Mouse (Mus musculus) hindbrain, embryonic 16.5 days (tissue): ENCODE measurements around the gene Galnt3. TPM values are rescaled to one million over a fixed set of nuclear protein-coding genes. Genes with fewer than 3 reads are reported as not detected.
A peak's percentile ranks its signal among the peaks of the same experiment; 100 is the strongest.

ENCODE experiments used
- ATAC-seq: fragments of 200-750 bp; cut with Nextera tagmentation; 2 replicates; pipeline ENCODE4 v1.8.0; 2017; ENCODE audit warnings: moderate TSS enrichment, moderate library complexity
- H3K27ac ChIP-seq: fragments of 300-500 bp; sonication (generic); 2 replicates; pipeline ENCODE4 v1.5.1; 2014; ENCODE audit warnings: low read depth, mild to moderate bottlenecking, control low read depth, low read length, moderate library complexity
- H3K27me3 ChIP-seq: fragments of 300-500 bp; sonication (generic); replicated peaks from 2 replicates; pipeline ENCODE4 v1.6.1; 2014; ENCODE audit warnings: low read length; ENCODE audit not compliant: control insufficient read depth, insufficient read depth
- H3K36me3 ChIP-seq: fragments of 300-500 bp; sonication (generic); 2 replicates; pipeline ENCODE4 v1.6.1; 2014; ENCODE audit warnings: mild to moderate bottlenecking, low read length, moderate library complexity, mixed read lengths; ENCODE audit not compliant: control insufficient read depth, insufficient read depth
- H3K4me1 ChIP-seq: fragments of 300-500 bp; sonication (generic); 2 replicates; pipeline ENCODE4 v1.6.1; 2014; ENCODE audit warnings: low read depth, low read length; ENCODE audit not compliant: control insufficient read depth, insufficient read depth
- H3K4me2 ChIP-seq: fragments of 300-500 bp; sonication (generic); 2 replicates; pipeline ENCODE4 v1.6.1; 2014; ENCODE audit warnings: mild to moderate bottlenecking, low read length, control low read depth, moderate library complexity
- H3K4me3 ChIP-seq: fragments of 300-500 bp; sonication (generic); 2 replicates; pipeline ENCODE4 v1.5.1; 2014; ENCODE audit warnings: mild to moderate bottlenecking, low read length, control low read depth, moderate library complexity
- H3K9ac ChIP-seq: fragments of 300-500 bp; sonication (generic); 2 replicates; pipeline ENCODE4 v1.6.1; 2014; ENCODE audit warnings: low read depth, mild to moderate bottlenecking, control low read depth, low read length, moderate library complexity
- H3K9me3 ChIP-seq: fragments of 300-500 bp; sonication (generic); 2 replicates; pipeline ENCODE4 v1.6.1; 2014; ENCODE audit warnings: mild to moderate bottlenecking, low read length, moderate library complexity; ENCODE audit not compliant: control insufficient read depth
- WGBS: fragments of 180-500 bp; shearing (Covaris S2); extraction: QIAGEN DNeasy Blood & Tissue Kit; methylation state at CpG from one replicate; pipeline ENCODE4 v1.1.7; 2014; 5-methylcytosine and 5-hydroxymethylcytosine counted together
- polyA plus RNA-seq: library from polyadenylated mRNA; unstranded; fragments of >200 nt; fragmentation: Nextera tagmentation; extraction: Ambion mirVana; gene quantifications from 2 replicates; pipeline ENCODE4 v1.2.1, GENCODE M21; 2015

Galnt3 gene
- polyA plus RNA-seq, 1 experiment from 2014 or later: 1.0 TPM

DNA sequence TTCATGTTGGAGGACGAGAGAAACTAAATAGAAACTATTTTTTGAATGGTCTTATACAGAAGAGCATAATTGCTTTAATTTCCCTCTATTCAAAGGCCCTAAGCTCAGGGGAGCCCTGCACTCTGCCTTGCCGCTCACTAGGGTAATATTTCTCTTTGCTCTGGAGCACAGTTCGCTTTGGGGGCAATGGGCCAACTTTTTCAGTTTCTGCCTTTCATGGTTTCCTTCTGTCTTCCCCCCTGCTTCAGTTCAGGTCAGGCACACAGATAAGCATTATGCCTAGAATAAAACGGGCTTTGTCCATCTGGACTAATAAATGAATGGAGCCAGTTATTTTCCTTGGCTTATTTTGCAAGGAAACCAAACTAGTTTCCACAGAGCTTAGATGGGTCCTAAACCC, 21.7 kb upstream of the Galnt3 start:
- ATAC-seq: 0 out of 2 replicates have a peak, but pooled peaks have one; percentile 48
- no peak overlapping the region for H3K27ac ChIP-seq
- no peak overlapping the region for H3K9ac ChIP-seq
- no peak overlapping the region for H3K4me3 ChIP-seq
- no peaks in the 10 kb centered on the region for H3K27me3 ChIP-seq
- no peak overlapping the region for H3K4me2 ChIP-seq
- no peaks in the 10 kb centered on the region for H3K9me3 ChIP-seq
- WGBS: 37% methylated on average over 4 of the region's 4 CpGs
- H3K36me3 ChIP-seq: no peaks in the 10 kb centered on the region
- H3K4me1 ChIP-seq: no peaks in the 10 kb centered on the region

DNA sequence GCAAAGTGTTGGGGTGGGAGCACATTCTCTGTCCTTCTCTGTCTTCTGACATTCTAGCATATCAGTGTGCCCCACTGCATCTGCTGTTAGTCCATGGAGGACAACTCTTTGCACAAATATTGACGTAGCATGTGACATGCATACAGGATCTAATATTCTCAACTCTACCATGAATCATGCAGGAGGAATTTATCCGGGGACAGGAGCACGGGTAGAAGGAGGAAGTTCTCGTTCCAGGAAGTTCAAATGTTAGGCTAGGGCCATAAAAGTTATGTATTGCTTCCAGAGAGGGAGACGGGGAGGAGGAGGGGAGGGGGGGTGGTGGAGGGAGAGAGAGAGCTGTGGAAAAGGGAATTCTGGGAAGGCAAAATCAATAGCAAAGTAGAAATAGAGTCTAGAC, 20.0 kb upstream of the Galnt3 start:
- H3K27ac ChIP-seq: no peak overlapping the region
- no peak overlapping the region for H3K4me2 ChIP-seq
- H3K9ac ChIP-seq: no peak overlapping the region
- H3K4me1 ChIP-seq: no peaks in the 10 kb centered on the region
- ATAC-seq: no peak
- no peak overlapping the region for H3K4me3 ChIP-seq
- H3K36me3 ChIP-seq: no peaks in the 10 kb centered on the region
- WGBS: 67% methylated on average over 5 of the region's 5 CpGs
- H3K27me3 ChIP-seq: no peaks in the 10 kb centered on the region
- no peaks in the 10 kb centered on the region for H3K9me3 ChIP-seq

DNA sequence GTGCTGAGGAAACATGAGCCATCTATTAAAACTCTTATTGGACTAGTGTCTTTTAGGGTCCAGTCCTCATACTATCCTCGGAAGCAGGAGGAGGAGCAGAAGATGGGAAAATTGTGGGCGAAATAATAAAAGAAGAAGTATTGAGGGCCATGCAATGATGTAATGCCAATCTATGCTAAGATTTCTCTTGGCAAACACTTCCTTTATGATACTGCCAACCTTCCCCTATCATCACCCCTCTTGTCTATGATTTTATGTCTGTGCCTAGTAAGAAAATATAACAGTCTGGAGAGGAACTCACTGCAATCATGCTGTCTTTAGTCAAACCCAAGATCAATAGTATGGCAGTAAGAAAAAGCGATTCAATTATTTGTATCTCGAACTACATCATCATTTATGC, 18.5 kb upstream of the Galnt3 start:
- no peaks in the 10 kb centered on the region for H3K4me1 ChIP-seq
- H3K9me3 ChIP-seq: no peaks in the 10 kb centered on the region
- H3K4me2 ChIP-seq: no peak overlapping the region
- no peak overlapping the region for H3K27ac ChIP-seq
- WGBS: 97% methylated on average over 4 of the region's 4 CpGs
- no peak overlapping the region for H3K9ac ChIP-seq
- H3K4me3 ChIP-seq: no peak overlapping the region
- H3K36me3 ChIP-seq: no peaks in the 10 kb centered on the region
- no peak for ATAC-seq
- H3K27me3 ChIP-seq: no peaks in the 10 kb centered on the region

DNA sequence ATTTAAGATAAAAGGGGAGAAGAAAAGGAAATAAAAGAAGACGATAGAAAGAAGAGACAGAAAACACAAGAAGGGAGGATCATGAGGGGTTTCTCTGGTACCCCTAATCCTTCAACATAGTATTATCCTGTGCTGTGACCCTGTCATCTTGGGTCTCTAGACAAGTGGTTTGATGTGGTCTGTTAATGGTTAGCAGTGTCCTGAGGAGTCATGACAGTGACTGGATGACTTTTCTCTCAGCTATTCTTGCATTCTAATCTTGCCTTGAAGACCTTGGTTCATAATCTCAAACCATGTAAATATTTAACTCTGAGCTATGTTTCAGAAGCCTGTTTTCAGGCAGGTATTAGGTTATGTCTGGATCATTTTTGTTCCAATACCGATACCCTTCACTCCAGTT, 17.9 kb upstream of the Galnt3 start:
- Histone ChIP-seq H3K27me3 (no peaks in the 10 kb centered on the region), H3K9me3 (no peaks in the 10 kb centered on the region), H3K36me3 (no peaks in the 10 kb centered on the region), H3K4me3 (no peak overlapping the region), H3K9ac (no peak overlapping the region), H3K27ac (no peak overlapping the region), H3K4me2 (no peak overlapping the region), H3K4me1 (no peaks in the 10 kb centered on the region)
- ATAC-seq: no peak
- WGBS: 87% methylated on average over 2 of the region's 2 CpGs

DNA sequence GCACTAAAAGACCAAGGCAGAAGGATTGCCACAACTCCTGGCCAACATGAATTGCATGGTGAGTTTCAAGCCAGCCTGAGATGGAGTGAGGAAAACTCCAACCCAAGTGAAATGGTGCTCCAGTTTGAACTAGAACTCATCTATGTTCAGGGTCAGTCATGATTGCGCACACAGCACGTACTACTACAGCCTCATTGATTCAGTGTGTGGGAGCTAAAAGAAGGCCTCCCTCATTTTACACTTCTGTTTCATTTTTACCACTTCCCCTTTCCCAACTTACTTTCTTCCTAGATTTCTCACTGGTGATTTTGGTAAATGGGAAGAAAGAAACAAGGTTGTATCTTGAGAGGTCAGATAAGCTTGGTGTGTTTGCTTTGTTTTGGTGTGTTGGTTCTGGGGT, 17.5 kb upstream of the Galnt3 start:
- H3K4me1 ChIP-seq: no peaks in the 10 kb centered on the region
- no peak overlapping the region for H3K4me2 ChIP-seq
- H3K27ac ChIP-seq: no peak overlapping the region
- no peaks in the 10 kb centered on the region for H3K9me3 ChIP-seq
- no peak overlapping the region for H3K4me3 ChIP-seq
- 96% methylated on average over 2 of the region's 2 CpGs for WGBS
- ATAC-seq: no peak
- no peak overlapping the region for H3K9ac ChIP-seq
- no peaks in the 10 kb centered on the region for H3K36me3 ChIP-seq
- no peaks in the 10 kb centered on the region for H3K27me3 ChIP-seq

DNA sequence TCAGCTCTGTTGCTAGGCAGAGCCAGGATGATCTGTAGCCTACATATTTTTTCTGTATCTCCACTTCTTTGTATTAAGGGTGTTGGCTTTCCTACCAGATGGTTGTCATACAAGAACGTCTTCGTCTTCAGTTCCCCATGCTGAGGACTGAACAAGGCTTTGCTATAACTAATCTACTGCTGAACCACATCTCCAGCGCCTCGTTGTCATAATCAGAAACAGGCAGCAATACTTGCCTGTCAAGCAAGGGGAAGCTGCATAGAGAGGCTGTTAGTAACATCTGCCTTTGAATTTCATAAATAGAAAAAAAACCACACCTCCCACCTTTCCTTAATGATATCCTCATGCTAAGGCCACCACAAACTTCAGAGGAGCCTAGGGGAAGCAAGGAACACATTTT, 15.5 kb upstream of the Galnt3 start:
- 71% methylated on average over 4 of the region's 4 CpGs for WGBS
- ATAC-seq: no peak

DNA sequence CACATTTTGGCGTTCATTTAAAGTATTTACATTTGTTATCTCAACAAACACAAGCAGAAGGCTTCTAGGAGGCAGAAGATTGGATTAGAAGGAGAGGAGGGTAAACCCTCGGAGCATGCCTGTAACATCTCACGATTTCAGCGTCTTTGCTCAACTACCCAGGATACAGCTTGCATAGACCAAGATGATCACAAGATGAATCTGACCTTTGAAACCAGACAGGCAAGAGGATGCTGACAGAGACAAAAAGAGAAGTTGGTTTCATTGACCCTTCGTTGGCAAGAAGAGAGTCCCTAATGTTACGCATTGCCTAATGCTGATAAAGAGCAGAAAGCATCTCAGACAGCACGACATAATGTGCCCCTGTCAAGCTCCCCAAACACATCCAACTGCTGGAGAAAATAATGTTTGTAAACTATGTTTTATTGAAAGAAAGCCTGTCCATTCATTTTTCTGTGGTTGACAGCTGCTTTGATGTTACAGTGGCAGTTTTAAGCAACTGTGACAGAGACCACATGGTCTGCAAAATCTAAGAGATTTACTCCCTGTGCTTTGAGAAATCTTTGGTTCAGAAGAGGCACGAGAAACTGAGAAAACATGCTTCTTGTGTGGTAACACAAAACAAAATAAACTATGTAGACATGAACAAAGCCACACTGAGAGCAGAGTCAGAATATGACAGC, 7.2 kb upstream of the Galnt3 start:
- H3K9ac ChIP-seq: no peak overlapping the region
- no peak for ATAC-seq
- WGBS: 72% methylated on average over 8 of the region's 8 CpGs
- H3K4me2 ChIP-seq: no peak overlapping the region
- peaks cover 2% of the 10 kb centered on the region; the same call in 1 of the 2 replicates for H3K9me3 ChIP-seq
- H3K27ac ChIP-seq: no peak overlapping the region
- no peaks in the 10 kb centered on the region for H3K4me1 ChIP-seq
- H3K4me3 ChIP-seq: no peak overlapping the region
- H3K36me3 ChIP-seq: no peaks in the 10 kb centered on the region
- H3K27me3 ChIP-seq: no peaks in the 10 kb centered on the region

More for the DNA sequence above, 15.5 kb upstream of the Galnt3 start:
- Histone ChIP-seq H3K9ac (no peak overlapping the region), H3K4me1 (no peaks in the 10 kb centered on the region), H3K9me3 (no peaks in the 10 kb centered on the region), H3K36me3 (no peaks in the 10 kb centered on the region), H3K27me3 (no peaks in the 10 kb centered on the region), H3K27ac (no peak overlapping the region), H3K4me2 (no peak overlapping the region), H3K4me3 (no peak overlapping the region)

DNA sequence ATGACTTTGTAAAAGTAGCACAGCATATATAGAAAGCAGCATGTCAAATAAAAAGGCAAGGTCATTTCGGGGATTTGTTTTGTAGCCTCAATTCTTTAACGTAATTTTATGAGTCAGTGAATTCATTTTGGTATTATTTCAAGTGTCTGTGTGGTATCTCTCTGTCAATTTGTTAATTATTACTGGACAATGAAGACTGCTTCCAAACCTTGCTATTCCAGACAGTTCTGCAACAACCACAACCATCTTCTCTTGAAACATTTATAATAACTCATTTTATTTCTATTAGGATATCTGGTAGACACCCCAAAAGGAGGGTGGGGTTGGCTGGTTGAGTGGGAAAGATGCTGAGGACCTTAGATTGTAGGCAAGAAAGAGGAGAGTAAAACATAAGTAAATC, 4.1 kb upstream of the Galnt3 start:
- no peak overlapping the region for H3K9ac ChIP-seq
- H3K27ac ChIP-seq: no peak overlapping the region
- H3K27me3 ChIP-seq: no peaks in the 10 kb centered on the region
- no peak for ATAC-seq
- no peaks in the 10 kb centered on the region for H3K36me3 ChIP-seq
- no peak overlapping the region for H3K4me2 ChIP-seq
- peaks cover 2% of the 10 kb centered on the region; the same call in 1 of the 2 replicates for H3K9me3 ChIP-seq
- H3K4me3 ChIP-seq: no peak overlapping the region
- H3K4me1 ChIP-seq: peaks cover 9% of the 10 kb centered on the region
- WGBS: 94% methylated on average over 2 of the region's 2 CpGs

DNA sequence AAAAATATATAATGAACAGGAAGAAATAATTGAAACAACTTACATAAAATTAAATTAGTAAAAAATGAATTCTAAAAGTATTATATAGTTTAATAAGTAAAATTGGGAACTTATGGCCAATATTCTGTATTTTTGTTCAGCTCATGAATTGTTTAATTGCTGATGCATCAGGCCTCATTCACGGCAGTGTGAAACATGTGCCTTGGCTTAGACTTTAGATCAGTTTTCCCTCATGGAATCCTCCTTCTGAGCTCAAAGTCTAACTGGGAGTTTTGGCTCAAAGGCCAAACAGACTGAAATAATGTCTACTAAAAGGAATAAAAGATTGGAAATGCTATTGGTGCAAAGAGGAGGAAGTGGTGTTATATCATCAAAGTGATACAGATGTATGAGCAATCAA, 2.7 kb upstream of the Galnt3 start:
- no peak overlapping the region for H3K4me2 ChIP-seq
- peaks cover 10% of the 10 kb centered on the region for H3K4me1 ChIP-seq
- H3K9ac ChIP-seq: no peak overlapping the region
- no peaks in the 10 kb centered on the region for H3K9me3 ChIP-seq
- H3K4me3 ChIP-seq: no peak overlapping the region
- H3K36me3 ChIP-seq: no peaks in the 10 kb centered on the region
- ATAC-seq: no peak
- WGBS: 77% methylated on average over 1 of the region's 1 CpGs
- no peak overlapping the region for H3K27ac ChIP-seq
- H3K27me3 ChIP-seq: peaks cover under 1% of the 10 kb centered on the region; the same call in 1 of the 2 replicates
